Mouse (Mus musculus) ES-E14 (cell line): ENCODE measurements around the gene Brms1. TPM values are rescaled to one million over a fixed set of nuclear protein-coding genes. Genes with fewer than 3 reads are reported as not detected.
A peak's percentile ranks its signal among the peaks of the same experiment; 100 is the strongest.

Experiments
- DNase-seq: peaks from one replicate; pipeline ENCODE4 v3.0.0-alpha.2; 2013; ENCODE audit warnings: low read depth, low spot score
- H3K27ac ChIP-seq: 2 replicates; pipeline ENCODE4 v1.5.1; 2012; ENCODE audit warnings: low read depth, mild to moderate bottlenecking, low read length, moderate library complexity, mixed read lengths; ENCODE audit not compliant: poor library complexity, insufficient read depth, severe bottlenecking
- H3K36me3 ChIP-seq: 2 replicates; pipeline ENCODE4 v1.6.1; 2012; ENCODE audit warnings: mild to moderate bottlenecking, low read length, moderate library complexity, mixed read lengths; ENCODE audit not compliant: control insufficient read depth, poor library complexity, insufficient read depth, severe bottlenecking
- H3K4me1 ChIP-seq, 2 experiments: fragments of 150-350 bp in 1 of 2; sonication (generic) in 1 of 2; 2 replicates each; pipeline ENCODE4 v1.6.1; 2012; ENCODE audit warnings: low read length in 2 of 2, mild to moderate bottlenecking in 1 of 2, mixed read lengths in 1 of 2; ENCODE audit not compliant: control insufficient read depth in 2 of 2, insufficient read depth in 2 of 2, poor library complexity in 1 of 2
- H3K4me3 ChIP-seq, 2 experiments: fragments of 150-350 bp in 1 of 2; sonication (generic) in 1 of 2; 2 replicates each; pipeline ENCODE4 v1.5.1; 2012; ENCODE audit warnings: low read length in 2 of 2, low read depth in 1 of 2, mild to moderate bottlenecking in 1 of 2, mixed read lengths in 1 of 2; ENCODE audit not compliant: insufficient read depth in 1 of 2, poor library complexity in 1 of 2, severe bottlenecking in 1 of 2
- H3K9ac ChIP-seq: 2 replicates; pipeline ENCODE4 v1.6.1; 2012; ENCODE audit warnings: low read depth, mild to moderate bottlenecking, low read length, mixed read lengths; ENCODE audit not compliant: poor library complexity, insufficient read depth, severe bottlenecking
- H3K9me3 ChIP-seq: fragments of 150-350 bp; sonication (generic); 2 replicates; pipeline ENCODE4 v1.6.1; 2012; ENCODE audit warnings: low read depth, mild to moderate bottlenecking, low read length; ENCODE audit not compliant: control insufficient read depth, insufficient read depth
- CHD2 ChIP-seq: IDR thresholded peaks from 2 replicates; pipeline ENCODE4 v1.6.1; 2014; ENCODE audit warnings: mild to moderate bottlenecking, low read depth, low read length, inconsistent platforms
- HCFC1 ChIP-seq: IDR thresholded peaks from 2 replicates; pipeline ENCODE4 v1.6.1; 2012; ENCODE audit warnings: low read length, inconsistent platforms, borderline replicate concordance; ENCODE audit not compliant: insufficient read depth
- MAFK ChIP-seq: IDR thresholded peaks from 2 replicates; pipeline ENCODE4 v1.6.1; 2014; ENCODE audit warnings: mild to moderate bottlenecking, low read depth, low read length, inconsistent platforms; ENCODE audit not compliant: insufficient read depth
- ZC3H11A ChIP-seq: IDR thresholded peaks from 2 replicates; pipeline ENCODE4 v1.6.1; 2012; ENCODE audit warnings: low read depth, mild to moderate bottlenecking, inconsistent platforms, low read length, borderline replicate concordance
- ZNF384 ChIP-seq: IDR thresholded peaks from 2 replicates; pipeline ENCODE4 v1.6.1; 2012; ENCODE audit warnings: low read depth, low read length, inconsistent platforms
- in situ Hi-C, 2 experiments: fragments of 600-800 bp; cut with MboI; formaldehyde crosslinking; loops; one replicate each; pipeline ENCODE4 v1.15.1; 2025; ENCODE audit warnings: low sequenced_read_pairs in 2 of 2, inconsistent platforms in 1 of 2; ENCODE audit not compliant: unreplicated experiment in 2 of 2
- total RNA-seq: library from RNA; depleted of rRNA; stranded (reverse); fragments of 300-350 nt; gene quantifications from 2 replicates; pipeline ENCODE4 v1.2.3, GENCODE M21; 2012

The Brms1 gene
- total RNA-seq, 1 experiment, result 24.1 TPM

DNA sequence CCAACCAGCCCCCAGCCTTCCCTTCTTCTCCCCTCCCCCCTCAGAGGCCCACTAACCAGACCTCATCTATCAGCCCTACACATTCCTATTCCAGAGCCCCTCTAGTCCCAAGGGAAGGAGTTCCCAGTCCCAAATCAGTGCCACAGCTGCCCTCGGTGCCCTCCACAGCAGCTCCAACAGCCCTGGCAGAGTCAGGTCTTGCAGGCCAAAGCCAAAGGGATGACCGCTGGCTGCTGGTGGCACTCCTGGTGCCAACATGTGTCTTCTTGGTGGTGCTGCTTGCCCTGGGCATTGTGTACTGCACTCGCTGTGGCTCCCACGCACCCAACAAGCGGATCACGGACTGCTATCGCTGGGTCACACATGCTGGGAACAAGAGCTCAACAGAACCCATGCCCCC, 28.8 kb downstream of the Brms1 start:
- H3K9ac ChIP-seq, result no peak overlapping the region
- H3K4me1 ChIP-seq, result peaks cover 7 to 25% of the 10 kb centered on the region in 2 experiments; a peak in 3 of 4 replicates
- in situ Hi-C loops, result no loop called here
- TF ChIP-seq ZNF384 (no peak), HCFC1 (no peak), CHD2 (no peak), MAFK (no peak), ZC3H11A (no peak)
- no peak for DNase-seq
- no peaks in the 10 kb centered on the region for H3K9me3 ChIP-seq
- H3K36me3 ChIP-seq, result no peaks in the 10 kb centered on the region
- H3K4me3 ChIP-seq, result no peak overlapping the region
- no peak overlapping the region for H3K27ac ChIP-seq

DNA sequence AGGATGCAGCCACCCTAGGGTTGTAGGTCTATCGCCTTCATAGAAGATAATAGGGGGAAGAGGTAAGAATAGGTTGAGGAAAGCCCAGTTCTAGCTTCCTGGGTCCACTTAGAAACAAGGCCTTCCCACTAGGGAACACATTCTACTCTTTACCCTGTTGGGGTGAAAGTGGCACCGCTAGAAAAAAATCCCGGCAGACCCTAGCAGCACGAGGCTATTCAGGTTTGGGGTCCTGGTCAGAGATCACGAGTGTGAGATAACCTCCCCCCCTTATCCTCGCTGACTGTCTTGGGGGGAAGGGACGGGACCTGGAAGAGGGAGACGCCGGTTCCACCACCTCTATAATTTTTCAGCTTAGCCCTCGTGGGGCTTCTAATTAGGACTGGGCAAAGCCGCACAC, 29.9 kb downstream of the Brms1 start:
- H3K9ac ChIP-seq, result peak overlapping the region; percentile 59; the same call in 1 of the 2 replicates
- in situ Hi-C loops, result no loop called here
- no peak for TF ChIP-seq ZC3H11A
- no peak for TF ChIP-seq MAFK
- TF ChIP-seq HCFC1, result no peak
- no peak for TF ChIP-seq CHD2
- TF ChIP-seq ZNF384, result no peak
- peak overlapping the region; percentile 48 to 68 for H3K4me3 ChIP-seq
- H3K4me1 ChIP-seq, result peaks cover 7 to 25% of the 10 kb centered on the region in 2 experiments; a peak in 3 of 4 replicates
- peak overlapping the region; percentile 48; the same call in 1 of the 2 replicates for H3K27ac ChIP-seq
- no peak for DNase-seq
- H3K9me3 ChIP-seq, result no peaks in the 10 kb centered on the region
- H3K36me3 ChIP-seq, result no peaks in the 10 kb centered on the region

DNA sequence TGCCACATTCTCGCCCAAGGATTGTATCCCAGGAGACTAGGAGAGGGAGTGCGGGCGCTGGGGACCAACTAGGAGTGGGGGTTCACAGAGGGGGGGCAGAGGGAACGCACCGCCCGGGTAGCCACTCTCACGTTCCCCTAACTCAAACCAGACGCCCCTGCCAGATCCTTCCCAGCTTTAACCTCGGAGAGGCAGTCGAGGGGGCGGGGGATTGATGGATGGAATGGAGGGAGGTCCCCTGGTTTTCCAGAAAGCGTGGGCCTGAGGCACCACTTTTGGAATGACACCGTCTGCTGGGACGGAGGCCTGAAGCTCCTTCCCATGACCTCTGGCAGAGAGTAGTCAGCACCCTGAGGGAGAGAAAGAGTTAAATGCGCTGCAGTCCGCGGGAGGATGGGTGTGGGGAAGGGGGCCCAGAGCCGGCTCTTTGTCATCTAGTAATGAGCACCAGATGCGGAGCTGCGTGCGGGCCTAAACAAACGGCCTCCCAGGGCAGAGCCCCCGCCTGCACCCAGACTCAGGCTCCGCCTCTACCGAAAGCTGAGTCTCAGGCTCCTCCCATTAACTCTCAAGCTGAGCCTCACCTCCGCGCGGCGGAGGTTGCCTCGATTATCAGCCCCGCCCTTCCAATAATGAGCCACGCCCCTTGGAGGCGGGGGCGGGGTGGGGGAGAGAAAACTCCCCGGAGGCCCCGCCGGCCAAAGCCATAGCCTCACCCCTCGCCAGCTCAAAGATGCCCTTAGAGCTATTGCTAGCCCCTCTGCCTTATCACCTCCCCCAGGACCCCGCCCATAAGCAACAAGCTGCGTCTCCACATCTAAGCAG, 30.6 kb downstream of the Brms1 start:
- in situ Hi-C loops, result no loop called here
- Histone ChIP-seq H3K9ac (peak overlapping the region; percentile 59), H3K27ac (peak overlapping the region; percentile 48; the same call in 1 of the 2 replicates), H3K4me1 (peaks cover 7 to 25% of the 10 kb centered on the region in 2 experiments; a peak in 3 of 4 replicates), H3K4me3 (peak overlapping the region; percentile 64 to 68), H3K36me3 (no peaks in the 10 kb centered on the region), H3K9me3 (no peaks in the 10 kb centered on the region)
- TF ChIP-seq ZNF384 (no peak), HCFC1 (no peak), MAFK (no peak), ZC3H11A (no peak), CHD2 (no peak)
- peak; percentile 95 for DNase-seq

DNA sequence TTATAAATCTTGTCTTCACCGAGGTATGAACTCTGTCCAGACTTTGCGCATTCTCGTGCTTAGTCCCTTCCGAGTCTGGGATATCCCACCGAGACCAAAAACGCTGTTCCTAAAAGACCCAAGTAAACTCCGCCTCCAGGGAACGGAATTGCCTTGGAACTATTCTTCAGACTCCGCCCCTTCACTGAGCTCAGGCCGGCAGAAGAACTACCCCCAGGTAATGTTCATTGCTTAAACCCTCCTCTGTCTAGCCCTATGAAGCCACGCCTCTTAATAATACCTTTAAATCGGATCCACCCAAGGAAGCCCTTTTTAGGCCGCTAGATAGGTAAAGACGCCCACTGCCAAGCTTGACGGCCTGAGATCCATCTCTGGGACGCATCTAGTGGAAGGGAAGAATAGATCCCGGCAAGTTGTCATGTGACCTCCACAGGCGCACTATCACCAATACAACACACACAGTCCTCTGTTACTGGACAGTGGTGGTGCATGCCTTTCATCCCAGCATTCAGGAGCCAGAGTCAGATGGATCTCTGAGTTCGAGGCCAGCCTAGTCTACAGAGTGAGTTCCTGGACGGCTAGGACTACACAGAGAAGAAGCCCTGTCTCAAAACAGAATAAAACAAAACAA, 31.4 kb downstream of the Brms1 start:
- Histone ChIP-seq H3K9me3 (no peaks in the 10 kb centered on the region), H3K4me3 (peak overlapping the region; percentile 64 to 68), H3K36me3 (no peaks in the 10 kb centered on the region), H3K27ac (peak overlapping the region; percentile 37; the same call in 1 of the 2 replicates), H3K9ac (peak overlapping the region; percentile 39; the same call in 1 of the 2 replicates), H3K4me1 (peaks cover 7 to 19% of the 10 kb centered on the region in 2 experiments; a peak in 3 of 4 replicates)
- in situ Hi-C loops, result no loop called here
- TF ChIP-seq ZNF384 (no peak), ZC3H11A (no peak), CHD2 (no peak), MAFK (no peak), HCFC1 (no peak)
- peak; percentile 84 for DNase-seq
